Mouse (Mus musculus) ES-CJ7 (cell line): ENCODE results near the gene Il4.

Source experiments
- DNase-seq: peaks from one replicate; pipeline ENCODE4 v3.0.0; 2011; ENCODE audit warnings: low read depth, low spot score

The Il4 gene

GRCm38 (mm10) chr11:53618619-53619198 lies at the start of gene Il4:
Gene Il4 (minus strand): TSS chr11:53618669.
- no peak for DNase-seq

GRCm38 (mm10) chr11:53664091-53664490 lies 45.6 kb upstream of the Il4 start:
- DNase-seq, result no peak

GRCm38 (mm10) chr11:53662794-53663674 lies 44.6 kb upstream of the Il4 start:
- DNase-seq, result no peak

- DNase-seq, result no peak
These were observed 39.4 kb upstream of the Il4 start for GRCm38 (mm10) chr11:53657828-53658227.

GRCm38 (mm10) chr11:53657381-53657780 lies 38.9 kb upstream of the Il4 start:
- no peak for DNase-seq

GRCm38 (mm10) chr11:53656558-53657202 lies 38.2 kb upstream of the Il4 start:
- no peak for DNase-seq

- DNase-seq, result no peak
These were observed 36.6 kb upstream of the Il4 start for GRCm38 (mm10) chr11:53655043-53655442.

GRCm38 (mm10) chr11:53652427-53652826 lies 34.0 kb upstream of the Il4 start:
- DNase-seq, result no peak

GRCm38 (mm10) chr11:53651441-53651840 lies 33.0 kb upstream of the Il4 start:
- DNase-seq, result no peak

- no peak for DNase-seq
These were observed 25.5 kb upstream of the Il4 start for GRCm38 (mm10) chr11:53644017-53644416.

- peak; percentile 61 for DNase-seq
These were observed 24.3 kb upstream of the Il4 start for GRCm38 (mm10) chr11:53642744-53643279.

GRCm38 (mm10) chr11:53637803-53638260 lies 19.4 kb upstream of the Il4 start:
- DNase-seq, result peak; percentile 32

- peak; percentile 60 for DNase-seq
These were observed 18.8 kb upstream of the Il4 start for GRCm38 (mm10) chr11:53637046-53637802.

- no peak for DNase-seq
These were observed 17.7 kb upstream of the Il4 start for GRCm38 (mm10) chr11:53636183-53636646.

- no peak for DNase-seq
These were observed 17.2 kb upstream of the Il4 start for GRCm38 (mm10) chr11:53635590-53636182.

GRCm38 (mm10) chr11:53634556-53634955 lies 16.1 kb upstream of the Il4 start, which contains the start of gene Il13:
Gene Il13 (minus strand): TSS chr11:53634702.
- no peak for DNase-seq

GRCm38 (mm10) chr11:53633644-53634043 lies 15.2 kb upstream of the Il4 start:
- DNase-seq, result no peak

GRCm38 (mm10) chr11:53632122-53632733 lies 13.8 kb upstream of the Il4 start:
- peak; percentile 67 for DNase-seq

- DNase-seq, result peak; percentile 89
These were observed 9.4 kb upstream of the Il4 start for GRCm38 (mm10) chr11:53627859-53628258.

GRCm38 (mm10) chr11:53626802-53627373 lies 8.4 kb upstream of the Il4 start:
- DNase-seq, result no peak
